Mouse (Mus musculus) lung, embryonic 15.5 days (tissue): ENCODE measurements around the gene Itga8. TPM values are rescaled to one million over a fixed set of nuclear protein-coding genes. Genes with fewer than 3 reads are reported as not detected.

Experiments
- ATAC-seq: fragments of 200-750 bp; cut with Nextera tagmentation; 2 replicates; pipeline ENCODE4 v1.8.0; 2017; ENCODE audit warnings: moderate number of reproducible peaks, borderline replicate concordance; ENCODE audit not compliant: low FRiP score, low TSS enrichment; ENCODE audit errors: extremely low read depth
- H3K27ac ChIP-seq: fragments of 300-500 bp; sonication (generic); 2 replicates; pipeline ENCODE4 v1.5.1; 2015; ENCODE audit warnings: moderate library complexity, mild to moderate bottlenecking, inconsistent platforms
- H3K27me3 ChIP-seq: fragments of 300-500 bp; sonication (generic); 2 replicates; pipeline ENCODE4 v1.6.1; 2015; ENCODE audit warnings: inconsistent platforms
- H3K36me3 ChIP-seq: fragments of 300-500 bp; sonication (generic); 2 replicates; pipeline ENCODE4 v1.6.1; 2015; ENCODE audit warnings: inconsistent platforms
- H3K4me1 ChIP-seq: fragments of 300-500 bp; sonication (generic); 2 replicates; pipeline ENCODE4 v1.6.1; 2015; ENCODE audit warnings: inconsistent platforms
- H3K4me2 ChIP-seq: fragments of 300-500 bp; sonication (generic); 2 replicates; pipeline ENCODE4 v1.6.1; 2015; ENCODE audit warnings: inconsistent platforms, mild to moderate bottlenecking, moderate library complexity
- H3K4me3 ChIP-seq: fragments of 300-500 bp; sonication (generic); 2 replicates; pipeline ENCODE4 v1.5.1; 2015; ENCODE audit warnings: mild to moderate bottlenecking, inconsistent platforms
- H3K9ac ChIP-seq: fragments of 300-500 bp; sonication (generic); 2 replicates; pipeline ENCODE4 v1.6.1; 2015; ENCODE audit warnings: inconsistent platforms
- H3K9me3 ChIP-seq: fragments of 300-500 bp; sonication (generic); 2 replicates; pipeline ENCODE4 v1.6.1; 2016; ENCODE audit warnings: inconsistent platforms
- WGBS: fragments of 180-500 bp; shearing (Covaris S2); methylation state at CpG from one replicate; pipeline ENCODE4 v1.1.7; 2015; 5-methylcytosine and 5-hydroxymethylcytosine counted together
- polyA plus RNA-seq: library from polyadenylated mRNA; unstranded; fragments of >200 nt; fragmentation: Nextera tagmentation; extraction: Ambion mirVana; gene quantifications from 2 replicates; pipeline ENCODE4 v1.2.1, GENCODE M21; 2015

The Itga8 gene
- polyA plus RNA-seq, 1 experiment from 2014 or later, result 32.0 TPM

DNA sequence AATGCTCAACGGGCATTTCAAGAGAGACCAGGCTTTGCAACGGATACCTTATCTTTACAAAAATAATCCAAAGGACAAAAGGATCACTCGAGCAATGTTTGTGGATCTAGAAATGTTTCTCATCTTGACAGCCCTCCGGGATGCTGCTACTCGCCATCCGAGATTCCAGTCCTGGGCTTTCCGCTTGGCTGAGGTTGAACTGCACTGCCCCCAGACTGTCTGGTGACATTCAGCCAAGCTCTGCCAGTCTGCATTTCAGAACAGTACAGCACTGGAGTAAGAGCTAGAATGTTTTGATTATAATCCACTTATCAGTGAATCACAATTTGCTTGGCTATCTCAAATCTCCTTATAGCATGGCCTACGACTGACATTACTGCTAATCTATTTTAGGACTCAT is 8.3 kb downstream of the Itga8 start:
- no peak overlapping the region for H3K4me2 ChIP-seq
- H3K27ac ChIP-seq, result no peak overlapping the region
- no peaks in the 10 kb centered on the region for H3K9me3 ChIP-seq
- no peak overlapping the region for H3K4me3 ChIP-seq
- peaks cover 10% of the 10 kb centered on the region for H3K4me1 ChIP-seq
- no peak for ATAC-seq
- H3K36me3 ChIP-seq, result no peaks in the 10 kb centered on the region
- no peaks in the 10 kb centered on the region for H3K27me3 ChIP-seq
- WGBS, result 51% methylated on average over 8 of the region's 8 CpGs
- no peak overlapping the region for H3K9ac ChIP-seq

DNA sequence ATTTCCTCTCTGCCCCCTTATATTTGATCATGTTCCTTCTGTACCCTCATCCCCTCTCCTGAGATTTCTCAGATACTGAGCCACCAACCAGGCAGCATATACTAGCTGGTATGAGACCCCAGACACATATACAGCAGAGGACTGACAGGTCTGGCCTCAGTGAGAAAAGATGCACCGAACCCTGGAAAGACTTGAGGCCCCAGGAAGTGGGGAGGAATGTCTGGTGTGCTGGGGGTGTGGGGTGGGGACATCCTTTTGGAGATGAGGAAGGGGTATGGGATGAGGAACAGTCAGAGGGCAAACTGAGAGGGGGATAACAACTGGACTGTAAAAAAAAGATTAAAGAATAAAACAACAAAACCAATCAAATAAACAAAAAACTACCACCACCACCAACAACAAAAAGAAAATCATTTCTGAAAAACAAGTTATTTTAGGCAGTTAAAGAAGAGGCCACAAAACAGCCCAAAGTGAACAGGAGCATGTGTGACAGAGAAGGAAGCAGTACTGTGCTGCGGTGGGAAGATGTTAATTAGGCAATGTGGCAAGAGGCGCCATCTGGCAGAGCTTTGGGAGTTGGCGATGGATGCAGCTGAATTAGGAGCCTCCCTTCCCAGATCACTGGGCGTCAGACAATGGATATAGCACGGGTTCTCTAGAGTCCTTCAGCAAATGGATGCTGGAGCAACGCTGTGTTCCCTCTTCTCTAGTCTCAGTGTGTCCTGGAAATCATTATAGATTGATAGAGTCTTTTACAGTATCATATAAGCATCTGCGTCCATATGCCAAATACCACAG is 9.5 kb downstream of the Itga8 start:
- H3K9ac ChIP-seq, result no peak overlapping the region
- H3K4me2 ChIP-seq, result no peak overlapping the region
- WGBS, result 56% methylated on average over 8 of the region's 8 CpGs
- no peaks in the 10 kb centered on the region for H3K36me3 ChIP-seq
- ATAC-seq, result no peak
- peaks cover 16% of the 10 kb centered on the region for H3K4me1 ChIP-seq
- H3K4me3 ChIP-seq, result no peak overlapping the region
- no peaks in the 10 kb centered on the region for H3K9me3 ChIP-seq
- no peaks in the 10 kb centered on the region for H3K27me3 ChIP-seq
- no peak overlapping the region for H3K27ac ChIP-seq

DNA sequence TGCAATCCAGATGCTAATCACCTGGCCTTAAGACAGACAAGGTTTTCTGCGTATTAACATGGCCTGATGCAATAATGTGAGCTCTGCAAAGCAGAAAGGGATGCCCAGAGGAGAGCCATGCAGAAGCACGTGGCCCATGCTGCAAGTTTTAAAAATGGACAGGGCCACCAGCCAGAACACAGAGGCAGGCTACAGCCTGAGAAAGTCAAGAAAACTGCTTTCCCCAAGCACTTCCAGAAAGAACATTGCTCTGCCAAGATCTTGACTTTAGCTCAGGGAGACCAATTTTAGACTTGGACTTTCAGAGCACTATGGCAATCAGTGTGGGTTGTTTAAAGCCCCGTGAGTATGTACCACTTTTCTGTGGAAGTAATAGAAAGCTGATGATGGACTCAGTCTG is 11.5 kb downstream of the Itga8 start:
- H3K4me1 ChIP-seq, result peaks cover 16% of the 10 kb centered on the region
- no peak overlapping the region for H3K9ac ChIP-seq
- no peaks in the 10 kb centered on the region for H3K36me3 ChIP-seq
- no peak overlapping the region for H3K4me2 ChIP-seq
- no peak for ATAC-seq
- H3K27ac ChIP-seq, result no peak overlapping the region
- no peaks in the 10 kb centered on the region for H3K9me3 ChIP-seq
- WGBS, result 78% methylated on average over 3 of the region's 3 CpGs
- no peaks in the 10 kb centered on the region for H3K27me3 ChIP-seq
- no peak overlapping the region for H3K4me3 ChIP-seq

DNA sequence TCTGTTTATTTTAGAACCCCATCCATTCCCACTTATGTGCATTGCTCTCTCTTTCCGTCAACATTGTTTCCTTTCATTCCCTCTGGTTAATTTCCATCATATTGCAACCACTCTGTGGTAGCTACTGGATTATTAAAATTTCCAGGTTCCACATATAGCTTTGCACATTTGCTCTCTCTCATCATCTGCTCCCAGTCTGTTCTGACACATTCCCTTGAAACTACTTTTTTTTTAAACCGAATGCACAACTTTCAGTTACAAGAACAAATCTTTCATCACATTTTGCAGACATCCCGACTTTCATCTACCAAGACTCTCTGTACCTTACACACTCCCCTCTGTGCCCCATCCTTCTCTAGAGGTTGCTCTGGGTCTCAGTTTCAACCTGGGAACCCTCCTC is 13.9 kb downstream of the Itga8 start:
- no peak for ATAC-seq

DNA sequence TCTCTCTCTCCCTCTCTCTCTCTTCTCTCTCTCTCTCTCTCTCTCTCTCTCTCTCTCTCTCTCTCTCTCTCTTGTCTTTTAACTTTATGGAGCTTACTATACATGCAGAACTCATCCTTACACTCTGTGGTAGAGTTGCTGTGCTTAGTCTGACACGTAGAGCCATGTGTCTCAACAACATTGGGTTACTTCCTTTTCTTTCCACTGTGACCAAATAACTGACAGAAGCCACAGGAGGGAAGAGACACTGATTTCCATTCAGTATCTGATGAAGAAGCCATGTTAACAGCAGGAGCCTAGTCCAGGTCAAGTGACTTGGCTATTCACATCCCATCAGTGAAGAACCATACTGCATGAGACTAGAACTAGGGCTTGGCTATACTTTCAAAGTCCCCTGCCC is 21.1 kb downstream of the Itga8 start:
- 81% methylated on average over 1 of the region's 1 CpGs for WGBS
- ATAC-seq, result no peak
- Histone ChIP-seq H3K4me1 (no peaks in the 10 kb centered on the region), H3K9ac (no peak overlapping the region), H3K27ac (no peak overlapping the region), H3K4me2 (no peak overlapping the region), H3K36me3 (no peaks in the 10 kb centered on the region), H3K9me3 (no peaks in the 10 kb centered on the region), H3K27me3 (no peaks in the 10 kb centered on the region), H3K4me3 (no peak overlapping the region)

More for the DNA sequence above, 13.9 kb downstream of the Itga8 start:
- no peaks in the 10 kb centered on the region for H3K9me3 ChIP-seq
- 0 out of 2 replicates have a peak, but pooled peaks cover 6% of the 10 kb centered on the region for H3K4me1 ChIP-seq
- H3K27ac ChIP-seq, result no peak overlapping the region
- H3K36me3 ChIP-seq, result no peaks in the 10 kb centered on the region
- H3K4me3 ChIP-seq, result no peak overlapping the region
- no peak overlapping the region for H3K9ac ChIP-seq
- no peak overlapping the region for H3K4me2 ChIP-seq
- H3K27me3 ChIP-seq, result no peaks in the 10 kb centered on the region
- WGBS, result 68% methylated on average over 3 of the region's 3 CpGs

DNA sequence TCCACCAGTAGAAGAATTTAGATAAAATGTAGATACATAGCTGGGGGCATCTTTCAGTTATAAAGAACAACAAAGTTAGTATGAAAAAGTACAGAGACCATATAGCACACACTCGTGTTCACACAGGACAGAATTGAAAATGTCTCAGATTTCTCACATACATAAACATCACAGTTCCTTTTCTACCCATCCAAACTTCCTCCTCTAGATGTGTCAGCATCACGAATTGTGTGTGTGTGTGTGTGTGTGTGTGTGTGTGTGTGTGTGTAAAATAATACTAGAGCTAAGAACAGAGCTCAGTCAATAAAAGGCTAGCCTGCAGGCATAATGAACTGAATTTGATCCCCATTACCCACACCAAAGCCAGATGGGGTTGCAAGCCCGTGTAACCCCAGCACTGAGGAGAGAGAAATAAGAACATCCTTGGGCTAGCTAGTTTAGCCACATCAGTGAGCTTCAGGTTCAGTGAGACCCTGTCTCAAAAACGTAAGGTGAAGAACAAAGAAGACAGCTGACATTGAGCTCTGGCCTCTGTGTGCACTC is 22.6 kb downstream of the Itga8 start:
- Histone ChIP-seq H3K36me3 (no peaks in the 10 kb centered on the region), H3K9me3 (no peaks in the 10 kb centered on the region), H3K27me3 (no peaks in the 10 kb centered on the region), H3K4me3 (no peak overlapping the region), H3K4me1 (no peaks in the 10 kb centered on the region), H3K9ac (no peak overlapping the region), H3K27ac (no peak overlapping the region), H3K4me2 (no peak overlapping the region)
- no peak for ATAC-seq
- 39% methylated on average over 4 of the region's 4 CpGs for WGBS

DNA sequence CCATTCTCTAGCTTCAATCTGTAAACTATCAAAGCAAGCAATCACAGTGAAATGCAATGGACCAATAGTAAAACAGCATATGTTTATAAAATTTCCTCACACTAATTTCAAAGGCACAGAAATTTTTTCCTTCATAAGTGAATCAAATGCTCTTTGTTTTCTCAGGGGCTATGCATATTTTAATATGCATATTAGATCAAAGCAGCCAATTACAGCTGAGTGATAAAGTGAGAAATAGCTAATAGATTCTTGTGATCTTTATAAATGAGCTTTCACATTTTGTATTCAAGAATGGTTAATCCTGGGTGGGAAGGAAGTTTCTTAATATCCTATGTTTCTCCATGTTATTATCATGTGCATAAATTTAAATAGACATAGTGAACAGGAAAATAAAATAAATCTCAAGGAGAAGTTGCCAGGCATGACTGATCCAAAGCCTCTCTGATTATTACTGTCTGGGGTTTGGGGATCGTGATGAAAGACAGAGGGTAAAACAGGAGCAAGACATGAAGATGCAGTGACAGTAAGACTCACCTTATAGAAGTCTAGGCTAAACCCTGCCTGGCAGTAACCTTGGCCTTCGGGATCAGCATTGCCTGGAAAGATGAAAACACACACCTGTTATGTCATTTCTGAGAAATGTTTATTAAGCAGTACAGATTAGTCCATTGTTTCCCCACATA is 44.9 kb downstream of the Itga8 start:
- H3K4me3 ChIP-seq, result no peak overlapping the region
- ATAC-seq, result no peak
- no peak overlapping the region for H3K27ac ChIP-seq
- H3K36me3 ChIP-seq, result no peaks in the 10 kb centered on the region
- no peaks in the 10 kb centered on the region for H3K4me1 ChIP-seq
- no peaks in the 10 kb centered on the region for H3K27me3 ChIP-seq
- H3K9ac ChIP-seq, result no peak overlapping the region
- WGBS, result 78% methylated on average over 2 of the region's 2 CpGs
- no peaks in the 10 kb centered on the region for H3K9me3 ChIP-seq
- no peak overlapping the region for H3K4me2 ChIP-seq

DNA sequence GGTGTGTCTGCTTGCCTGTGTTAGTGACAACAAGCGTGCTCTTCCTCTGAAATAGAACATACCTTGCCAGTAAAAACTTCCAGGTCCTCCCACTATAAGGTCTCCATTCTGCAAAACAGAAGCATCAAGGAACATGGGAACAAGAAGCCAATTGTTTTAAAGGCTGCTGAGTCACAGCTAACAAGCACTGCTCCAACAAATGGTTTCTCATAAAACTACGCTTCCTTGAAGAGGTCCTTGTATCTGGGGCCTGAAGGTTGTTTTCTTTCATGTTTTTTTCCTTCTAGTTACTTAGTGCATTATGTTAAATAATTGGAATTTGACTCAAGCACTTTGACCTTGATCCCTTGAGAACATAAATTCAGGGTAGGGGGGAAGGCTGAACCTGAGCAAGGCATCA is 45.8 kb downstream of the Itga8 start:
- no peak overlapping the region for H3K9ac ChIP-seq
- no peaks in the 10 kb centered on the region for H3K9me3 ChIP-seq
- H3K27me3 ChIP-seq, result no peaks in the 10 kb centered on the region
- no peaks in the 10 kb centered on the region for H3K36me3 ChIP-seq
- no peaks in the 10 kb centered on the region for H3K4me1 ChIP-seq
- ATAC-seq, result no peak
- no peak overlapping the region for H3K27ac ChIP-seq
- 68% methylated on average over 2 of the region's 2 CpGs for WGBS
- no peak overlapping the region for H3K4me2 ChIP-seq
- no peak overlapping the region for H3K4me3 ChIP-seq

DNA sequence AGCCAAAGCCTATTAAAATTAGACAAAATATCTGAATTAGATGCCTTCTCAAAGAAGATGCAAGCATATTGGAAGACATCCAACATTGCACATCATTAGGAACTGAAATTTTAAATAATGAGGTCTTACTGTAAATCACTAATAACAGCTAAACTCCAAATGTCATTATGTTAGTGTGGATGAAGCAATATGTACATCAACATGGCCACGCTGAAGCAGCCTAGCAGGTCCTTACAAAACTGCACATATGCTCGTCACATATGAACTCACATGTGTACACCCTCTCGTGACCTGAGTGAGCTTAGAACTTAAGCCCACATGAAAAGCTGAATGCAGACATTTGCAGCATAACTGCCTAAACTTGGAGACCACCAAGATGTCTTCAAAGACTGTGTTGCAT is 66.4 kb downstream of the Itga8 start:
- Histone ChIP-seq H3K9ac (no peak overlapping the region), H3K4me3 (no peak overlapping the region), H3K9me3 (no peaks in the 10 kb centered on the region), H3K4me2 (no peak overlapping the region), H3K36me3 (no peaks in the 10 kb centered on the region), H3K4me1 (peaks cover 7% of the 10 kb centered on the region; the same call in 1 of the 2 replicates), H3K27me3 (no peaks in the 10 kb centered on the region), H3K27ac (no peak overlapping the region)
- no peak; the same call in 1 of the 2 replicates for ATAC-seq
- 37% methylated on average over 3 of the region's 3 CpGs for WGBS

DNA sequence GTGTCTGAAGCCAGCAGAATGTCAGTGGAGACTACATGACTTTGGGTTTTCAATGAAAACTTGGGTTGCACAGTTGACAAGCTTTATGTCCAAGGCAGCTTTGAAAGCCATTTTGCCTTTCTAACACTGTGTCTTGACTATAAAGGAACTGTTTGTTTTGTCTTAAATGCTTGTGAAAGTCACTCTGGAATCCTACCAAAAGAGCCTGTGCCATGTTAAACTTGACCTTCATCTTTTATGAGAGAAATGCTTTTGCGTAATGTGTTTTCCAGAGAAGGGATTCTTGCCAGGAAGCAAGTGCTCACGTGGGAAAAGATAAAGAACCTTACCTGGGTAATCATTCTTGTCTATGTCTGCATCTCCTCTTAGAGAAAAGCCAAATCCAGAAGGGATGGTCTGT is 72.0 kb downstream of the Itga8 start:
- Histone ChIP-seq H3K4me1 (no peaks in the 10 kb centered on the region), H3K27me3 (no peaks in the 10 kb centered on the region), H3K9me3 (no peaks in the 10 kb centered on the region), H3K36me3 (0 out of 2 replicates have a peak, but pooled peaks cover 2% of the 10 kb centered on the region), H3K27ac (no peak overlapping the region), H3K4me3 (no peak overlapping the region), H3K4me2 (no peak overlapping the region), H3K9ac (no peak overlapping the region)
- 68% methylated on average over 2 of the region's 2 CpGs for WGBS
- ATAC-seq, result no peak

DNA sequence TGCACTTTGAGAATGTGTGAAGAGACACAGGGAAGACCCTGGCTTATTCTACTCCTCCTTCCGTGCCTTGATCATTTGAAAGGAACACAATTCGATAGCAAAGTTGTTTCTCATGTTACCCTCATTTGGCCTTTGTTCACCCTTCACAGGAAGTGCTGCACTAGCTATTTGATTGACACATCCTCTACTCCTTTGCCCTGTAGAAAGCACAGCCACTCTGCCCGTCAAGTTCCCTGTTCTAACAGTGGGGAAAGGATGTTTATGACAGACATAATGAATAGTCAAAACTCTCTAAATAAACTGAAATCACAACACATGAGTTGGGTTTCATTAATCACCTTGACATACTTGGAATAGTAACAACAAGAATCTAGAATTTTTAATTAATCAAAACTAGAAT is 73.4 kb downstream of the Itga8 start:
- no peak overlapping the region for H3K4me3 ChIP-seq
- ATAC-seq, result no peak
- H3K36me3 ChIP-seq, result 0 out of 2 replicates have a peak, but pooled peaks cover 2% of the 10 kb centered on the region
- H3K9ac ChIP-seq, result no peak overlapping the region
- 54% methylated on average over 3 of the region's 3 CpGs for WGBS
- H3K4me2 ChIP-seq, result no peak overlapping the region
- no peak overlapping the region for H3K27ac ChIP-seq
- H3K27me3 ChIP-seq, result no peaks in the 10 kb centered on the region
- H3K9me3 ChIP-seq, result no peaks in the 10 kb centered on the region
- no peaks in the 10 kb centered on the region for H3K4me1 ChIP-seq

DNA sequence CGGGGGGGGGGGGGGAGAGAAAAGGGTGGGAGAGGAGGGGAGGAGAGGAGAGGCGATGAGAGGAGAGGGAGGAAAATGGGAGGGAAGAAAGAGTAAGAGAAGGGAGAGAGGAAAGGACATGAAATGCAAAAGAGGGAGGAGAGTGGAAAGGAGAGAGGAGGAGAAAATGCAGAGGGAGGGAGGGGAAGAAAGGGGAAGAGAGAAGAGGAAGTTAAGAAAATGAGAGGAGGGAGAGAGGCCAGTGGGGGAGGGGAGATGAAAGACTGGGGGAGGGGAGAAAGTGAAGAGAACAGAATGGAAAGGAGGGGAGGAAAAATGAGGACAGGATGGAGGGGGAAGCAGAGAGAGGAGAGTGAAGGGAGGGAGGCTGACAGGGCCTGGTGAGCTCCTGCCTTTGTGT is 74.5 kb downstream of the Itga8 start:
- ATAC-seq, result no peak
- H3K36me3 ChIP-seq, result 0 out of 2 replicates have a peak, but pooled peaks cover 2% of the 10 kb centered on the region
- no peak overlapping the region for H3K4me3 ChIP-seq
- no peak overlapping the region for H3K4me2 ChIP-seq
- no peaks in the 10 kb centered on the region for H3K9me3 ChIP-seq
- peaks cover 3% of the 10 kb centered on the region for H3K4me1 ChIP-seq
- no peaks in the 10 kb centered on the region for H3K27me3 ChIP-seq
- H3K27ac ChIP-seq, result no peak overlapping the region
- no peak overlapping the region for H3K9ac ChIP-seq
- 42% methylated on average over 2 of the region's 2 CpGs for WGBS
